Mouse (Mus musculus): ENCODE results near the gene Vmn1r16.

GRCm38 (mm10) chr6:57356864-57357263 lies 27.6 kb upstream of the Vmn1r16 start:
- TF ChIP-seq CTCF (IDR thresholded peaks at IDR 0.05; ENCODE audit: borderline replicate concordance, insufficient read depth, low read depth, low read length) (no peak), POLR2A (IDR thresholded peaks at IDR 0.05; ENCODE audit: borderline replicate concordance, insufficient read depth, low read length) (no peak)

Measured in cerebellum, adult 2 months (tissue).